ENCODE assay signal across 12 mouse cellular contexts in the genomic region with DNA sequence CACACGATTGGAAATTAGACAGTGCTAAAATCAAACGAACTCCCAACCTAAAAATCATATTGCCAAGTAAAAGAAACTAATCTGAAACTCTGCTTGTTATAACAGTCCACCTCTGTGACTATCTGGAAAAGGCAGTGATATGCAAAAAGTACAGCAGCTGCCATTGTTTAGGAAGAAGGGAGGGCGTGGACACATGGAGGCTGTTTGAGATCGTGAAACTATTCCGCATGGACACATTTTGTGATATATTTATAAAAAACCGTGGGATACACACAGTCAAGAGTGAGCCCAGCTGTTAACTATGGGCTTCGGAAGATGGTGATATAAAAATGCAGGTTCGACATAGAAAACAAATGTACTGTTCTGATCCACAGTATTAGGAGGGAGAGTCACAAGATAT.
"Had no signal": no experiment of that assay in that cellular context is flagged by ENCODE, and none has a peak within 500 bp of the region (broad histone marks: within the 10 kb centered on the region; RNA-seq: fewer than 3 reads in every experiment).

No protein-coding gene starts in this region.

- DNase-seq: gastrocnemius, postnatal 14 days; gastrocnemius, postnatal 36 days; heart, adult 18-20 months; heart, postnatal 14 days; heart, postnatal 36 days; kidney, adult 11 months; kidney, adult 2 months; kidney, adult 9 months; kidney, postnatal 14 days; kidney, postnatal 36 days; layer of hippocampus, postnatal 36 days; left cerebral cortex, postnatal 4 days had no signal
